Mouse (Mus musculus) cerebellum, postnatal 4 days (tissue): Measurements from ENCODE around the gene Npy5r.
A peak's percentile ranks its signal among the peaks of the same experiment; 100 is the strongest.

Experiments
- DNase-seq, 2 experiments: peaks; one replicate each; pipeline ENCODE4 v3.0.0; 2022; ENCODE audit warnings: low spot score in 2 of 2, mixed read lengths in 1 of 2

Gene Npy5r

GRCm38 (mm10) chr8:66687511-66688329 is at the start of gene Npy5r:
Gene Npy5r (minus strand): TSS chr8:66688128.
- DNase-seq, result peak in 1 of 2 experiments; percentile 28

- no peak for DNase-seq
Measured at GRCm38 (mm10) chr8:66731957-66732356, 44.0 kb upstream of the Npy5r start.

- no peak for DNase-seq
Measured at GRCm38 (mm10) chr8:66729446-66729845, 41.5 kb upstream of the Npy5r start.

GRCm38 (mm10) chr8:66722835-66723234 is 34.9 kb upstream of the Npy5r start:
- no peak for DNase-seq

GRCm38 (mm10) chr8:66714324-66714975 is 26.5 kb upstream of the Npy5r start:
- DNase-seq, result no peak

GRCm38 (mm10) chr8:66698782-66699181 is 10.9 kb upstream of the Npy5r start:
- no peak for DNase-seq

GRCm38 (mm10) chr8:66698011-66698410 is 10.1 kb upstream of the Npy5r start:
- no peak for DNase-seq

GRCm38 (mm10) chr8:66696970-66697843 is 9.3 kb upstream of the Npy5r start, which contains the start of gene Npy1r:
Gene Npy1r (plus strand): TSS chr8:66697192.
- peak in 1 of 2 experiments; percentile 42 for DNase-seq

- DNase-seq, result no peak
Measured at GRCm38 (mm10) chr8:66690402-66690801, 2.5 kb upstream of the Npy5r start.

GRCm38 (mm10) chr8:66688799-66689198 is 871 bp upstream of the Npy5r start:
- no peak for DNase-seq

GRCm38 (mm10) chr8:66688395-66688794 is 467 bp upstream of the Npy5r start:
- no peak for DNase-seq

- DNase-seq, result no peak
Measured at GRCm38 (mm10) chr8:66681261-66681660, 6.7 kb downstream of the Npy5r start.

GRCm38 (mm10) chr8:66630721-66631120 is 57.2 kb downstream of the Npy5r start:
- no peak for DNase-seq
